Mouse (Mus musculus): ENCODE data around the gene Zfp804b. TPM values are rescaled to one million over a fixed set of nuclear protein-coding genes. Genes with fewer than 3 reads are reported as not detected.
A peak's percentile ranks its signal among the peaks of the same experiment; 100 is the strongest.
"Not testable (repeated sequence)": the region's sequence is repeated elsewhere in the genome, so short reads cannot be mapped to it uniquely, and the experiment has no call there.

Zfp804b gene
- polyA plus RNA-seq (2016; fragmentation: Nextera tagmentation; extraction: Ambion mirVana) = 0.16 and 0.21 TPM in 2 replicates

GRCm38 (mm10) chr5:7344145-7345010 lies at the start of gene Zfp804b:
Gene Zfp804b (minus strand): TSS chr5:7344756.
- H3K27me3 ChIP-seq (ENCODE audit: poor library complexity, severe bottlenecking) = peaks cover 11% of the 10 kb centered on the region; the same call in 1 of the 2 replicates
- no peaks in the 10 kb centered on the region for H3K9me3 ChIP-seq
- H3K4me1 ChIP-seq = peaks cover 16% of the 10 kb centered on the region
- H3K27ac ChIP-seq = peak within 1 kb of the TSS; percentile 67
- WGBS = under 1% methylated on average over 50 of the region's 50 CpGs
- H3K36me3 ChIP-seq (replicated peaks) = no peaks in the 10 kb centered on the region
- peak; percentile 57 for DNase-seq (ENCODE audit: extremely low spot score, low spot score)
- H3K4me3 ChIP-seq = peak within 1 kb of the TSS; percentile 71

- H3K27me3 ChIP-seq (ENCODE audit: poor library complexity, severe bottlenecking); H3K4me1 ChIP-seq; DNase-seq (ENCODE audit: extremely low spot score, low spot score); H3K27ac ChIP-seq; H3K36me3 ChIP-seq (replicated peaks); H3K4me3 ChIP-seq; H3K9me3 ChIP-seq: not testable (repeated sequence)
- 100% methylated on average over 1 of the region's 1 CpGs for WGBS
These were observed 20.1 kb upstream of the Zfp804b start for GRCm38 (mm10) chr5:7364616-7365015.

GRCm38 (mm10) chr5:7345011-7345389 lies 444 bp upstream of the Zfp804b start:
- WGBS = 0% methylated on average over 11 of the region's 11 CpGs
- H3K4me3 ChIP-seq = peak overlapping the region; percentile 71
- peak overlapping the region; percentile 67; the same call in 1 of the 2 replicates for H3K27ac ChIP-seq
- H3K27me3 ChIP-seq (ENCODE audit: poor library complexity, severe bottlenecking) = peaks cover 11% of the 10 kb centered on the region; the same call in 1 of the 2 replicates
- H3K36me3 ChIP-seq (replicated peaks) = no peaks in the 10 kb centered on the region
- H3K9me3 ChIP-seq = no peaks in the 10 kb centered on the region
- DNase-seq (ENCODE audit: extremely low spot score, low spot score) = no peak
- H3K4me1 ChIP-seq = peaks cover 16% of the 10 kb centered on the region

GRCm38 (mm10) chr5:7325594-7325993 lies 19.0 kb downstream of the Zfp804b start:
- Histone ChIP-seq H3K4me1 (no peaks in the 10 kb centered on the region), H3K4me3 (no peak overlapping the region), H3K27ac (no peak overlapping the region), H3K36me3 (replicated peaks) (no peaks in the 10 kb centered on the region), H3K9me3 (no peaks in the 10 kb centered on the region), H3K27me3 (ENCODE audit: poor library complexity, severe bottlenecking) (no peaks in the 10 kb centered on the region)
- 83% methylated on average over 4 of the region's 4 CpGs for WGBS
- DNase-seq (ENCODE audit: extremely low spot score, low spot score) = no peak

GRCm38 (mm10) chr5:7303819-7304218 lies 40.7 kb downstream of the Zfp804b start, which contains the start of gene Tex47:
Gene Tex47 (plus strand): TSS chr5:7304119.
- no peaks in the 10 kb centered on the region for H3K36me3 ChIP-seq (replicated peaks)
- no peak within 1 kb of the TSS for H3K27ac ChIP-seq
- 91% methylated on average over 1 of the region's 1 CpGs for WGBS
- H3K27me3 ChIP-seq (ENCODE audit: poor library complexity, severe bottlenecking) = no peaks in the 10 kb centered on the region
- no peak within 1 kb of the TSS for H3K4me3 ChIP-seq
- DNase-seq (ENCODE audit: extremely low spot score, low spot score) = no peak
- no peaks in the 10 kb centered on the region for H3K4me1 ChIP-seq
- no peaks in the 10 kb centered on the region for H3K9me3 ChIP-seq

- Histone ChIP-seq H3K27me3 (ENCODE audit: poor library complexity, severe bottlenecking) (no peaks in the 10 kb centered on the region), H3K4me1 (no peaks in the 10 kb centered on the region), H3K27ac (no peak overlapping the region), H3K4me3 (no peak overlapping the region), H3K9me3 (no peaks in the 10 kb centered on the region), H3K36me3 (replicated peaks) (no peaks in the 10 kb centered on the region)
- 64% methylated on average over 1 of the region's 1 CpGs for WGBS
- DNase-seq (ENCODE audit: extremely low spot score, low spot score) = no peak
These were observed 41.6 kb downstream of the Zfp804b start for GRCm38 (mm10) chr5:7302969-7303368.

GRCm38 (mm10) chr5:7284336-7284735 lies 60.2 kb downstream of the Zfp804b start:
- no peak for DNase-seq (ENCODE audit: extremely low spot score, low spot score)
- Histone ChIP-seq H3K27ac (no peak overlapping the region), H3K9me3 (no peaks in the 10 kb centered on the region), H3K4me1 (no peaks in the 10 kb centered on the region), H3K36me3 (replicated peaks) (no peaks in the 10 kb centered on the region), H3K4me3 (no peak overlapping the region), H3K27me3 (ENCODE audit: poor library complexity, severe bottlenecking) (no peaks in the 10 kb centered on the region)
- WGBS = 86% methylated on average over 1 of the region's 1 CpGs

- H3K4me1 ChIP-seq = no peaks in the 10 kb centered on the region
- 93% methylated on average over 7 of the region's 7 CpGs for WGBS
- H3K4me3 ChIP-seq = no peak overlapping the region
- no peak for DNase-seq (ENCODE audit: extremely low spot score, low spot score)
- H3K9me3 ChIP-seq = no peaks in the 10 kb centered on the region
- H3K27ac ChIP-seq = no peak overlapping the region
- H3K27me3 ChIP-seq (ENCODE audit: poor library complexity, severe bottlenecking) = no peaks in the 10 kb centered on the region
- H3K36me3 ChIP-seq (replicated peaks) = no peaks in the 10 kb centered on the region
These were observed 67.7 kb downstream of the Zfp804b start for GRCm38 (mm10) chr5:7276659-7277455.

GRCm38 (mm10) chr5:7177589-7177988 lies 167.0 kb downstream of the Zfp804b start:
- Histone ChIP-seq H3K4me1 (no peaks in the 10 kb centered on the region), H3K36me3 (replicated peaks) (no peaks in the 10 kb centered on the region), H3K27me3 (ENCODE audit: poor library complexity, severe bottlenecking) (no peaks in the 10 kb centered on the region), H3K27ac (no peak overlapping the region), H3K4me3 (no peak overlapping the region), H3K9me3 (0 out of 2 replicates have a peak, but pooled peaks cover 3% of the 10 kb centered on the region)
- 96% methylated on average over 9 of the region's 9 CpGs for WGBS
- no peak for DNase-seq (ENCODE audit: extremely low spot score, low spot score)

GRCm38 (mm10) chr5:7139658-7140057 lies 204.9 kb downstream of the Zfp804b start:
- Histone ChIP-seq H3K27ac (no peak overlapping the region), H3K4me3 (no peak overlapping the region), H3K36me3 (replicated peaks) (no peaks in the 10 kb centered on the region), H3K9me3 (no peaks in the 10 kb centered on the region), H3K27me3 (ENCODE audit: poor library complexity, severe bottlenecking) (no peaks in the 10 kb centered on the region), H3K4me1 (no peaks in the 10 kb centered on the region)
- WGBS = 88% methylated on average over 3 of the region's 3 CpGs
- DNase-seq (ENCODE audit: extremely low spot score, low spot score) = no peak

GRCm38 (mm10) chr5:7102387-7102786 lies 242.2 kb downstream of the Zfp804b start:
- DNase-seq (ENCODE audit: extremely low spot score, low spot score) = no peak
- Histone ChIP-seq H3K27me3 (ENCODE audit: poor library complexity, severe bottlenecking) (no peaks in the 10 kb centered on the region), H3K4me3 (no peak overlapping the region), H3K4me1 (no peaks in the 10 kb centered on the region), H3K36me3 (replicated peaks) (no peaks in the 10 kb centered on the region), H3K9me3 (no peaks in the 10 kb centered on the region), H3K27ac (no peak overlapping the region)
- 67% methylated on average over 2 of the region's 2 CpGs for WGBS

GRCm38 (mm10) chr5:7073936-7074631 lies 270.5 kb downstream of the Zfp804b start:
- no peak overlapping the region for H3K27ac ChIP-seq
- no peaks in the 10 kb centered on the region for H3K27me3 ChIP-seq (ENCODE audit: poor library complexity, severe bottlenecking)
- H3K4me3 ChIP-seq = no peak overlapping the region
- H3K4me1 ChIP-seq = no peaks in the 10 kb centered on the region
- 63% methylated on average over 1 of the region's 1 CpGs for WGBS
- no peaks in the 10 kb centered on the region for H3K9me3 ChIP-seq
- DNase-seq (ENCODE audit: extremely low spot score, low spot score) = no peak
- H3K36me3 ChIP-seq (replicated peaks) = no peaks in the 10 kb centered on the region

Measured in forebrain, embryonic 10.5 days (tissue).